Mouse (Mus musculus): Measurements from ENCODE around the gene Gpr173. TPM values are rescaled to one million over a fixed set of nuclear protein-coding genes. Genes with fewer than 3 reads are reported as not detected.
"Not testable (repeated sequence)": the region's sequence is repeated elsewhere in the genome, so short reads cannot be mapped to it uniquely, and the experiment has no call there.

Gpr173 gene
- total RNA-seq (2021), result 10 to 100 TPM; 15.7 to 16.1 TPM

DNA sequence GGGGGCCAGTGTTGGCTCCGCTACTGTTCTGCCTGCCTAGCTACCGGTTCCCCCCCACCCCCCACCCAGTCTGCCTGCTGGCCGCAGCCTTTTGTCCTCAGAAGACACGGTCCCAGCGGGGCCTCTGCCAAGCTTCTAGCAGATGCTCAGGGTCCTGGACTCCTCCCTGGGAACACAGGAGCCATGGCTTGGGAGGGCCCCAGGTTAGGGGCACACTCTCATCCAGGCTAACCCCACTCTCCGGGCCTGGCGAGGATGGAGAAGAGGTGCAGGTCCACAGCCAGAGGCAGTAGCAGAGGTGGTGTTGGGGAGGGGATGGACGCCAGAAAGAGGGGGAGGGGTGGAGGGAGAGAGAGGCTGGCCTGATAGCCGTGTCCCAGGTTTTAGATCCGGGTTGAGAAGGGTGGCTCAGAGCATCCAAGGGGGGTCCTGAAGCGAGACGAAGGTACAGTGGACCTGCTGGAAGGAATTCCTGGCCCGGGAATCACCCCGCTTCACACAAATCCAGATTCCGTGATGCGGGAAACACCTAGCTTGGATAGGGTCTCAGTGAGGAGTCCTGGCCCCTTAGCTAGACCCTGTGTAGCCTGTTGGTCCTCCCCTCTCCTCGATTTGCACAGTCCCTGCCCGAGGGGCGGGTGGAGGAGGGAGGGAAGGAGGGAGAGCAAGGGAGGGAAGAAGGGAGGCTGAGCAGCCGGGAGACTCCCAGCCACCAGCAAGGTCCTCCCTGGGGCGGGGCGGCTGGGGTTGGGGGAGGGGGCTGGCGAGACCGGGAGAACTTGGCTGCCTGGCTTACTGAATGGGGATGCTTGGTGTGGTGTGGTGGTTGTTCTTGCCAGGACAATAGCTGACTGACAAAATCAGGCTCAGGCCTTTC lies at the start of gene Gpr173:
Gene Gpr173 (minus strand): TSS at position 308 of the 877 bp plus-strand sequence.
- DNase-seq (ENCODE audit: extremely low spot score in 1 of 2, low spot score in 1 of 2), result peak; percentile 28 to 54

GRCm38 (mm10) chrX:152403251-152403650 lies 34.7 kb upstream of the Gpr173 start:
- DNase-seq (ENCODE audit: extremely low spot score in 1 of 2, low spot score in 1 of 2), result no peak

- no peak for DNase-seq (ENCODE audit: extremely low spot score in 1 of 2, low spot score in 1 of 2)
Observed at GRCm38 (mm10) chrX:152400096-152400495, 31.6 kb upstream of the Gpr173 start.

DNA sequence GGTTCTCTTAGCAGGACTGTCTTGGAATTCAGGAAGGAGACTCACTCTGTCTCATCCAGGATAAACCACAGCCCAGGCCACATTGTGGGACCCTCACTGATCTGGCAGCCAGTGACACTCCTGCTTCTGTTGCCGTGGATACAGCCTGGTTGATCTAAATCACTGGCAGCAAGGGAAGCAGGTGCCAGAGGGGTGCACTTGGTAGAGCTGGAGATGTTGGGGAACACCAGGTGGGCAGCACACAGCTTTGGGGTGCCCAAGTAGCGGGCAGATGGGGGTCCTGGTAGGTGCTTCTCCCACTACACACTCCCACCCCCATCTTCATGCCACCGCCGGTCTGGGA lies 479 bp downstream of the Gpr173 start:
- no peak for DNase-seq (ENCODE audit: extremely low spot score in 1 of 2, low spot score in 1 of 2)

DNA sequence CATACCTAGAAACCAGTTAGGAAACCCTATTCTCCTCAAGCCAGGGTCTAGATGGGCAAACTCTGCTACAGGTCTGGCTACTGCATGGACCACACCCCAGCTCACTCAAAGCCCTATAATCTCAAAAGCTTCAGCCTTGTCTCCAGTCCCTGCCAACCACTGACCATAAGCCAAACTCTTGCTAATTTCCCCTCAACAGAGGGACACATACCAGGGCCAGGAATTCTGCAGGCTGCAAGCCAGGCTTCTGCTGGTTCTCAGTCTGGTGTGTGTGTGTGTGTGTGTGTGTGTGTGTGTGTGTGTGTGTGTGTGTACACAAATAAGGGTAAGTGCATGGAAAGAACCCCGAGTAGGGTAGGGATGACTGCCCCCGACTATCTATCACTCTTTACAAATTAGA lies 2.1 kb downstream of the Gpr173 start:
- DNase-seq (ENCODE audit: extremely low spot score in 1 of 2, low spot score in 1 of 2), result no peak

DNA sequence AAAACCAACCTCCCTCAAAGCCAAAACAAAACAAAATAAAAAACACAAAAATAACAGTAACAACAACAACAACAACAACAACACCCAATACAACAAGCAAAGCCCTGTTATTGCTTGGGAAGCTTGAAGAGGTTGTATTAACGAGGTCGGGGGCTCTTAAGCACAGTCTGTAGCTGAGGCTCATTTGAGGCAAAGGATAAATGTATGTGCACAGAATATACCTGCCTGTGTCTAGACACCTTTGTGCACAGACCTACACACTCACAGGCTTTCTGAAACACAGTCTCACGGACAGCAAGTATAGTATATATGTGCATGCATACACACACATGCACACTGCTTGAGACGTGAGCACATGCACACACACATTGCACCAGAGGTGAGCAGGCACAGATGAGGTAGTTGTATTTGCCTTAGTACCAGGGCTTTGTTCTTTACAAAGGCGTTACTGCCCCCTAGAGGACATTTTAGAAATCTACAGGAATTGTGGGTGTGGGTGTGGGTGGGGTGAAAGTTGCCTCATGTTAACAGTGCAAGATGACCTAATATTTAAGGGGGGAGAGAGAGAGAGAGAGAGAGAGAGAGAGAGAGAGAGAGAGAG lies 15.9 kb downstream of the Gpr173 start:
- DNase-seq (ENCODE audit: extremely low spot score in 1 of 2, low spot score in 1 of 2), result no peak

DNA sequence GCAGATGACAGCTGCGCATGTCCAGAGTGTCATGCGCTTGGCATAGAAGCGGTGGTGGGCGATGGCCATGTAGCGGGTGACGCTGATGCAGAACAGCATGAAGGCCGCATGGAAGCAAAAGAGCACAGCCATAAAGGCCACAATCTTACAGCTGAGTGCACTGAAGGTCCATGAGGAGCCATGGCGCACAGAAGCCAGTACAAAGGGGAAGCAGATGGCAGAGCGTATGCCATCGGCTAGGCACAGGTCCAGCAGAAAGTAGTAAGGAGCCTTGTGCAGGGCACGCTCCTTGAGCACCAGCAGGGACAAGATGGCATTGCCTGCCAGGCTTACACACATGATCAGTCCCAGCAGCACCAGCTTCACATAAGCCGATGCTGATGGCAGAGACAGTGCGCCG lies 21.5 kb downstream of the Gpr173 start:
- no peak for DNase-seq (ENCODE audit: extremely low spot score in 1 of 2, low spot score in 1 of 2)

DNA sequence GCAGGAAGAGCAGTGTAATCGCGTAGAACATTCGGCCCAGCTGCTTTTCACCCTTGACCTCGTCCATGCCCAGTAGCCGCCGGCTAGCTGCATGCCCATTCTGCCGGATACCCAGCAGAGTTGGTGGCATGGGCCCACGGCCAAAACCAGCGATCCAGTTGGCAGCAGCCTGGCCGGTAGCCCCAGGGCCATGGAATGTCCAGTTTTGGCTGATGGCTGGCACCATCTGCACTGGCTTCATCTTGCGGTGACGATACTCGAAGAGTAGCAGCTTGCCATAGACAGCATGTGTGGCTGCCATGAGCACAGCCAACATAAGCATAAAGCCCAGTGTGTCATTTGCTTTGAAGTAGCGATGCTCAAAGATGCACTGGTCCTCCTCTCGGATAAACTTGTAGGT lies 21.9 kb downstream of the Gpr173 start:
- no peak for DNase-seq (ENCODE audit: extremely low spot score in 1 of 2, low spot score in 1 of 2)

GRCm38 (mm10) chrX:152342903-152343302 lies 25.6 kb downstream of the Gpr173 start:
- no peak for DNase-seq (ENCODE audit: extremely low spot score in 1 of 2, low spot score in 1 of 2)

DNA sequence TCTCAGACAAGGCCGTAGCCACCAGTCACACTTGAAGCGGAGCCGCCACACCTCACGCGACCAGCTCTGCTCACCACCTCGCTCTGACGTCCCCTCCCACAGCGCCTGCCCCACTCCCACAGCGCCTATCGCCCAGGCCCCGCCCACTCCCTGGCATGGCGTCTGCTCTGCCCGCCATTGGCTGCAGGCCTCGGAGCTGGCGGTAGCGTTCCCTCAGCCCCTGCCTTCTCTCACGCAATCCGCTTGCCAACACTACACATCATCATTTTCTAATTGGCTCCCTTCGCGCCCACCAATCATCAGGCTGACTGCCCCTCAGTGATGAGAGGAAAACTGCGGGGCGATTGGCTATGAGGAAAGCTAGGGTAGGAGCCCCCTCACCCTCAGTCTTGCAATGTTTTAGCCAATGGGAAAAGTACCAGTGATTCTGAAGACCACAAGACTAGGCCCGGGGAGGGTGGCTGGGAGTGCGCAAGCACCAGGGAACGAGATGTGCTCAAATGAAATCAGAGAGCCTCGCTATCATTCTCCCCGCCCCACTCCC lies 26.1 kb downstream of the Gpr173 start, which contains the start of gene Tspyl2:
Gene Tspyl2 (minus strand): TSS at position 68 of the 544 bp plus-strand sequence.
- peak; percentile 78 to 86 for DNase-seq (ENCODE audit: extremely low spot score in 1 of 2, low spot score in 1 of 2)

GRCm38 (mm10) chrX:152341496-152341895 lies 27.0 kb downstream of the Gpr173 start:
- DNase-seq (ENCODE audit: extremely low spot score in 1 of 2, low spot score in 1 of 2), result no peak

DNA sequence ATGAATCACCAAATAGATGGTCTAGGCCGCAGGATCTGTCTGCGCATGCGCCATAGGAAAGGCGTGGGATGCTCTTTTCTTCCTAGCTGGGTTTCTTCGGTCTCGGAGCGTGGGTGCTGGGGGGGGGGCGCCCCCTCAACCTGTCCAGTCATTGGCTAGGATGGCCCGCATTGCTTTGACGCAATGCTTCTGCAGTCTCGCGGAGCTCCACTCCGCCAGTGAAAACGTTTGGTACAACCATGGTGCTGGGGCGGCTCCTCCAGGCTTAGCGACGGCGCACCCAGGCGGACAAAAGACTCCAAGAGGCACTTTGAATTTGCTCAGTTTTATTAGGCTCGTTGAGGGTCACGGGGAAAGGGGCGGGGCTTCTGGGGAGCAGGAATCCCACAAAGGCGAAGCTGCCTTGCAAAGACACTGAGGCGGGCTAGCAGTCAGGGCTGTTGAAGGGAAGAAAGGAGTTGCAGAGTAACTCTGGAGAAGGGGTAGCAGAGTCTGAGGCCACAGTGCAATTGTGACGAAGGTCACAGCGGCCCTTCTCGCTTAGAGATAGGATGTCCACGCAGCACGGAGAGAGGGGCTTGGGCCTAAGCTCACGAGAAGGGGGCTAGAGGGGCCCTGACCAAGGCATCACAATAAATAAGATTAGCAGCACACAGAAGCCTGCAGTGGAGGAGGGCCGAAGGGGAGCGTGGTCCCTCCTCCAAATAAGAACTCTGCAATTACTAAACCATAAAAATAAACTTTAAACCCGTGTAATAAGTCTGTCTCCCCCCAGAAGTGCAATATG lies 31.8 kb downstream of the Gpr173 start:
- DNase-seq (ENCODE audit: extremely low spot score in 1 of 2, low spot score in 1 of 2), result peak; percentile 70 to 71

GRCm38 (mm10) chrX:152336123-152336522 lies 32.4 kb downstream of the Gpr173 start:
- DNase-seq (ENCODE audit: extremely low spot score in 1 of 2, low spot score in 1 of 2), result not testable (repeated sequence)

GRCm38 (mm10) chrX:152329400-152329799 lies 39.1 kb downstream of the Gpr173 start:
- DNase-seq (ENCODE audit: extremely low spot score in 1 of 2, low spot score in 1 of 2), result not testable (repeated sequence)

DNA sequence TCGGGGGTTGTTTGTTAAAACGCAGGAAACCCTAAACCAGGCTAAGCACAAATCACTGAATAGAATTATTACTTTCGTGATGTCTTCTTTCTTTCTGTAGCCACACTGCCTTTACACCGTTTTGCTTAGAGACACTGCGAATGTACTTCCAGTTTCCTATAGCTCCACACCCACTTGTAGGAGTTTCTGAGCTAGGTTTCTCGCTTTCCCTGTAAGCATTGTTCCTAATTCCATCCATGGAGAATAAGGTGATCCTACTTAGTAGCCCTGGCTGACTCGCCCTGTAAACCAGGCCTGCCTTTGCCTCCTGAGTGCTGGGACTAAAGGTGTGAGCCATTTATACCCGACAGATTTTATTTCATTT lies 40.8 kb downstream of the Gpr173 start:
- DNase-seq (ENCODE audit: extremely low spot score in 1 of 2, low spot score in 1 of 2), result no peak

- peak; percentile 37 to 60 for DNase-seq (ENCODE audit: extremely low spot score in 1 of 2, low spot score in 1 of 2)
Observed at GRCm38 (mm10) chrX:152326996-152327688, 41.4 kb downstream of the Gpr173 start, which contains the start of gene Kantr. TSS of gene Kantr (minus strand) at chrX:152327495.

DNA sequence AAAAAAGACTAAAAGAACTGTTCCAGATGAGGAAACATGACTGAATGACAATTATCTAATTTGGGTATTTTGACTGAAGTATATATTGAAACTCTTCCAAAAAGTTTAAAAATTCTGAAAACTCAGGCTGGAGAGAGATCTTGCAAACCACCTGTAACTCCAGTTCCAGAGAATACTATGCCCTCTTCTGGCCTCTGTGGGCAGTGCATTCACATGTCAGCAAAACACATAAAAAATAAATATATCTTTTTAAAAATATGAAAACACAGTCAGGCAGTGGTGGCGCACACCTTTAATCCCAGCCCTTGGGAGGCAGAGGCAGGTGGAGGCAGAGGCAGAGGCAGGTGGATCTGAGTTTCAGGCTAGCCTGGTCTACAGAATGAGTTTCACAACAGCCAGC lies 44.9 kb downstream of the Gpr173 start:
- DNase-seq (ENCODE audit: extremely low spot score in 1 of 2, low spot score in 1 of 2), result no peak

- no peak for DNase-seq (ENCODE audit: extremely low spot score in 1 of 2, low spot score in 1 of 2)
Observed at GRCm38 (mm10) chrX:152322776-152323175, 45.7 kb downstream of the Gpr173 start.

DNA sequence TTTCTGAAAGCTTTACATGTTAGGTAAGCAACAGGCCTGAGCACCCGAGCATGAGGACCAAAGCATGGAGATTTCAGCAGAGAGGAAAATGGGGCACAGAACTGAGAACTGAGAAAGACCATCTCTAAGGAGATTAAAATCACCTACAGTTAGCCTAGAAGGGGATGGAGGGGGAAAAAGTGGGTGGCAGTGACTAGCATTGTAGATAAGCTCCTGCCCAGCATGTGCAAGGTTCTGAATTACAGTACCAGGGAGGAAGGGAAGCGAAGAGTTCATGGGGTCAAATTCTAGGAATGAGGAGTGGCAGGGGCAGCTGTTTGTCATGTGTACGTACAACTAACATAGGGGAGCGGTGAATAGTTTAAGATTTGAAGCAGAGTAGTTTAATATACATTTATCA lies 48.0 kb downstream of the Gpr173 start:
- DNase-seq (ENCODE audit: extremely low spot score in 1 of 2, low spot score in 1 of 2), result no peak

DNA sequence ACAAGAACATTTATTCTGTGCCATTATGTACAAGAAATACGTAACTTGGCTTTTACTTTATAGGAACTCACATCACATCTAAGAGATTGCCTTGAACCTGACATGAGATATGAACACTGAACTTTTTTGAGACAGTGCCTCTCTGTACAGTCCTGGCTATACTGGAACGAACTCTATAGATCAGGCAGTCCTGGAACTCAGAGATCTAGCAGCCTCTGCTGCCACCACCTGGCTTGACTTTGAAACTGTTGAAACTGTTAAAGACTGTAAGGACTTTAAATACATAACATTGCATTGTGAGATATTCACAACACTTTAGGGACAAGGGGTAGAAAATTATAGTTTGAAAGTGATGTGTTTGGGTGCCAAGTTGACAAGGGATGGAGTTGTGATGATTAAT lies 60.6 kb downstream of the Gpr173 start:
- peak in 1 of 2 experiments; percentile 33 for DNase-seq (ENCODE audit: extremely low spot score in 1 of 2, low spot score in 1 of 2)
